Mouse (Mus musculus): ENCODE measurements around the gene Tmbim1. TPM values are rescaled to one million over a fixed set of nuclear protein-coding genes. Genes with fewer than 3 reads are reported as not detected.

Gene Tmbim1
- polyA plus RNA-seq, 1 experiment from 2014 or later: 105 TPM

DNA sequence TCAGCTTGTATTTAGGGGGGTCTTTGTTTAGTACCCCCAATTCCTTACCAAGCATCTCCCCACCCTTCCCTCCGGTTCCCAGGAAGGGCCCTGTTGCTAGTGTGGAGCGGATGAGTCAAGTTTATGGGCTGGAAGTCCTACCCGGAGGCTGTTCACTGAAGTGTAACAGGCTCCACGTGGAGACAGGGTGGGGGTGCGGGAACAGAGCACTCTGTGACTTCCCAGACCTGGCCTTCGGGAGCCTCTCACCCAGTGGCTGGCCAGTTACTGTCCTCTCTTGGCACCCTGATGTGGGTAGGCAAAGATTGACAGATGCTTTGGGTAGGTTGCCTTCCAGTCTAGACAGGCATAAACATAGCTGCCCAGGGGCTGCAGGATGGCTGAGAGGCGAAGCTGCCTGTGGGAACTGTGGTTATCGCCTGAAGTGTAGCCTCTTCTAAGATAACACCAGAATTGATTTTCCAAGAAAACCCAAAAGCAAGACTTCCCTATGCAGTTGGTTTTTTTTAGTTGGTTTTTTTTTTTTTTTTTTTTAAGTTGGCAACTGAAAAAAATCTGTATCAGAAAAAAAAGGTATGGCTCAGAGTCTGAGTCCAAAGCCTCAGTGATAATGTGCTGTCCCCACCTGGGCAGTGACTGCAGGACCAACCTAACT is 27.4 kb downstream of the Tmbim1 start:
- Histone ChIP-seq H3K4me2 (ENCODE audit: low read depth, low read length) (no peak overlapping the region), H3K4me1 (ENCODE audit: control insufficient read depth, insufficient read depth, low read length) (peaks cover 19% of the 10 kb centered on the region), H3K36me3 (ENCODE audit: control insufficient read depth, insufficient read depth, low read length) (peaks cover 20% of the 10 kb centered on the region), H3K9me3 (replicated peaks; ENCODE audit: control insufficient read depth, low read length) (no peaks in the 10 kb centered on the region), H3K9ac (ENCODE audit: low read length) (no peak overlapping the region), H3K27ac (ENCODE audit: low read length) (no peak overlapping the region), H3K4me3 (replicated peaks; ENCODE audit: low read length) (no peak overlapping the region), H3K27me3 (ENCODE audit: control insufficient read depth, insufficient read depth, low read length) (no peaks in the 10 kb centered on the region)
- 58% methylated on average over 8 of the region's 8 CpGs for WGBS
- no peak for ATAC-seq (ENCODE audit: insufficient read depth, low FRiP score)

GRCm38 (mm10) chr1:74277041-74277440 is 28.4 kb downstream of the Tmbim1 start:
- Histone ChIP-seq H3K4me2 (ENCODE audit: low read depth, low read length) (no peak overlapping the region), H3K36me3 (ENCODE audit: control insufficient read depth, insufficient read depth, low read length) (peaks cover 16% of the 10 kb centered on the region), H3K4me3 (replicated peaks; ENCODE audit: low read length) (no peak overlapping the region), H3K27ac (ENCODE audit: low read length) (no peak overlapping the region), H3K4me1 (ENCODE audit: control insufficient read depth, insufficient read depth, low read length) (peaks cover 15% of the 10 kb centered on the region; the same call in 1 of the 2 replicates), H3K27me3 (ENCODE audit: control insufficient read depth, insufficient read depth, low read length) (no peaks in the 10 kb centered on the region), H3K9ac (ENCODE audit: low read length) (no peak overlapping the region), H3K9me3 (replicated peaks; ENCODE audit: control insufficient read depth, low read length) (no peaks in the 10 kb centered on the region)
- 67% methylated on average over 6 of the region's 6 CpGs for WGBS
- ATAC-seq (ENCODE audit: insufficient read depth, low FRiP score): no peak

- Histone ChIP-seq H3K9me3 (replicated peaks; ENCODE audit: control insufficient read depth, low read length) (no peaks in the 10 kb centered on the region), H3K9ac (ENCODE audit: low read length) (no peak overlapping the region; the same call in 1 of the 2 replicates), H3K27me3 (ENCODE audit: control insufficient read depth, insufficient read depth, low read length) (no peaks in the 10 kb centered on the region), H3K27ac (ENCODE audit: low read length) (peak overlapping the region; percentile 66), H3K4me2 (ENCODE audit: low read depth, low read length) (peak overlapping the region; percentile 22), H3K36me3 (ENCODE audit: control insufficient read depth, insufficient read depth, low read length) (peaks cover 2% of the 10 kb centered on the region; the same call in 1 of the 2 replicates), H3K4me3 (replicated peaks; ENCODE audit: low read length) (no peak overlapping the region), H3K4me1 (ENCODE audit: control insufficient read depth, insufficient read depth, low read length) (peaks cover 17% of the 10 kb centered on the region; the same call in 1 of the 2 replicates)
- 22% methylated on average over 9 of the region's 9 CpGs for WGBS
- peak; percentile 79 for ATAC-seq (ENCODE audit: insufficient read depth, low FRiP score)
Observed at GRCm38 (mm10) chr1:74275015-74275414, 30.4 kb downstream of the Tmbim1 start.

DNA sequence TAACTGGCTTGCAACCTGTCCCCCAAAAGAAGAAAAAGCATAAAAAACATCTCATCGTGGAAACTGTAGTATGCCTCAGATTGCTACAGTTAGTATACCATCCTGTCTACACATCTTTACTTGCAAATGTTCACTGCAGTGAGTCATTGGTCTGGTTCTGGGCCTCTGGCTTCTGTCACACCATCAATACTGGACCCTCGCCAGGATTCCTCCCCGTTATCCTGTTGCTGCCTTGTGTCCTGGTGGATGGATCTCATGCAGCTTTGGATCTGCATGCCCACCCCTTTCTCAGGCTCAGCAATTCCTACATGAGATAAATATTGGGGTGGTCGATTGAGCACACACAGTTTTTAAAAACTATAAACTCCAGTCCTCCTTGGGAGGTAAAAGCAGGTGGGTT is 33.8 kb downstream of the Tmbim1 start:
- Histone ChIP-seq H3K36me3 (ENCODE audit: control insufficient read depth, insufficient read depth, low read length) (peaks cover 19% of the 10 kb centered on the region), H3K27me3 (ENCODE audit: control insufficient read depth, insufficient read depth, low read length) (no peaks in the 10 kb centered on the region), H3K9ac (ENCODE audit: low read length) (no peak overlapping the region), H3K4me3 (replicated peaks; ENCODE audit: low read length) (no peak overlapping the region), H3K4me1 (ENCODE audit: control insufficient read depth, insufficient read depth, low read length) (peaks cover 17% of the 10 kb centered on the region; the same call in 1 of the 2 replicates), H3K27ac (ENCODE audit: low read length) (no peak overlapping the region), H3K9me3 (replicated peaks; ENCODE audit: control insufficient read depth, low read length) (no peaks in the 10 kb centered on the region), H3K4me2 (ENCODE audit: low read depth, low read length) (no peak overlapping the region)
- 46% methylated on average over 4 of the region's 4 CpGs for WGBS
- no peak for ATAC-seq (ENCODE audit: insufficient read depth, low FRiP score)

GRCm38 (mm10) chr1:74268750-74269149 is 36.7 kb downstream of the Tmbim1 start:
- WGBS: 84% methylated on average over 8 of the region's 8 CpGs
- H3K27ac ChIP-seq (ENCODE audit: low read length): no peak overlapping the region
- peaks cover 41% of the 10 kb centered on the region for H3K36me3 ChIP-seq (ENCODE audit: control insufficient read depth, insufficient read depth, low read length)
- no peaks in the 10 kb centered on the region for H3K27me3 ChIP-seq (ENCODE audit: control insufficient read depth, insufficient read depth, low read length)
- peaks cover 2% of the 10 kb centered on the region; the same call in 1 of the 2 replicates for H3K4me1 ChIP-seq (ENCODE audit: control insufficient read depth, insufficient read depth, low read length)
- ATAC-seq (ENCODE audit: insufficient read depth, low FRiP score): no peak
- no peak overlapping the region for H3K4me2 ChIP-seq (ENCODE audit: low read depth, low read length)
- no peak overlapping the region for H3K4me3 ChIP-seq (replicated peaks; ENCODE audit: low read length)
- no peak overlapping the region for H3K9ac ChIP-seq (ENCODE audit: low read length)
- no peaks in the 10 kb centered on the region for H3K9me3 ChIP-seq (replicated peaks; ENCODE audit: control insufficient read depth, low read length)

DNA sequence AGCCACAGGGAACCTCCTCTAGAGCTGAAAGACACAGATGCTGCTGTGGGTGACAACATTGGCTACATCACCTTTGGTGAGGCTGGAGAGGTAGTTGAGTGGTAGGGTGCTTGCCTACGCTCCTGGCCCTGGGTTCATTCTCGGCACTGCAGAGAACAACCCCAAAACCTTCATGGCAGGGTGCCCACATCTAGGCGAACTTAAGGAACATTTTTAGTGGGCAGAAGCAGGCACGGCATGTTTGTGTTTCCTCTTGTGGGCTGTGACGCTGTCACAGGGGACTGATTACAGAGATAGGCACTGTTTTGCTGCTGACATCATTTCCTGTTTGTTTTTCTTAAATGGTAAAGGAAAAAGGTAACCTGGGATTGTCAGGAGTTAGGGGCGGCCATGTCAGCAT is 42.9 kb downstream of the Tmbim1 start:
- Histone ChIP-seq H3K27me3 (ENCODE audit: control insufficient read depth, insufficient read depth, low read length) (no peaks in the 10 kb centered on the region), H3K9ac (ENCODE audit: low read length) (no peak overlapping the region), H3K9me3 (replicated peaks; ENCODE audit: control insufficient read depth, low read length) (no peaks in the 10 kb centered on the region), H3K27ac (ENCODE audit: low read length) (no peak overlapping the region), H3K4me2 (ENCODE audit: low read depth, low read length) (no peak overlapping the region), H3K4me1 (ENCODE audit: control insufficient read depth, insufficient read depth, low read length) (no peaks in the 10 kb centered on the region), H3K36me3 (ENCODE audit: control insufficient read depth, insufficient read depth, low read length) (peaks cover 47% of the 10 kb centered on the region), H3K4me3 (replicated peaks; ENCODE audit: low read length) (no peak overlapping the region)
- ATAC-seq (ENCODE audit: insufficient read depth, low FRiP score): no peak
- 87% methylated on average over 6 of the region's 6 CpGs for WGBS

DNA sequence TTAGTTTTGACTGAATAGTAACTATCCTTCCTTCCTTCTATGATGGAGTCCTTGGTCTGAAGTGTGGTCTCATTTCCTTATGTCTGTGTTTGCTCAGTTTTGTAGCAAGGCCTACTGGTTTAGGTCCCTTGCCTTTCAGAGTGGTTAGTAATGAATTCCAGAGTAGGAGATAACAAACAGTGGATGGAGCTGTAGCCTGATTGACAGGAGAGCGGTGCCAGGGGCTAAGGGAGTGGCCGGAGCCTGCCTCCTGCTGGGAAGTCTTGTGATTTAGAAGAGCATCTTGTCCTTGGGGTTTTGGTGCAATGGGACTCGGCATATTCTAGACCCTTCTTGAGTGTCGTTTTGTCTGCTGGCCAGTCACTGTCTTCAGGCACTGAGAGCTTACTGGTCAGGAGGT is 48.6 kb downstream of the Tmbim1 start:
- H3K27ac ChIP-seq (ENCODE audit: low read length): no peak overlapping the region; the same call in 1 of the 2 replicates

DNA sequence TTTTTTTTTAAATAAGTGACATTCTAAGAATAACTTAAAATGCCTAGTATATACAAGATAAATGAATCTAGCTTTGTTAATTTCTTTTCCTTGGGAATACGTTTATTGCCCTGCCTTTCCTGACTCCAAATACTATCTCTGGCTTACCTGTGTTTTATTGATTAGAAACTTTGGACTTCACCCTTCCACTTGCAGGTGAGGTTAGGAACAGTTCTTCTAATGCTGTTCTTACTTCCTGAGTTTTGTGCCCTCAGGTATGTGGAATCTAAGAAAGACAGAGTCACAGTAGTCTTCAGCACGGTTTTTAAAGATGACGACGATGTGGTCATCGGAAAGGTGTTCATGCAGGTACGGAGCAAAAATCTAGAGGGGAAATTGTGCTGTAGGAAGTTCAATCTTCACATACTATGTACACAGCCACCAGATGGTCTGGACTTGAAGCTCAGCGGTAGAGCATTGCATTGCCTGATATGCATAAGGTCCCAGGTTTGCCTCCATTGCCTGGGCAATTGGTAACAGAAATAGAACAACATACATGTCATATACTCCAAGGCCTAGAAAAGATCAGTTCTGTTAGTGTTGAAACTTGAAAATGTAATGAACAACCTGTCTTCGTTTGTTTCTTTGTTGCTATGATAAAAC is 49.6 kb downstream of the Tmbim1 start:
- 89% methylated on average over 8 of the region's 8 CpGs for WGBS

More for the DNA sequence above, 48.6 kb downstream of the Tmbim1 start:
- H3K9ac ChIP-seq (ENCODE audit: low read length): no peak overlapping the region
- H3K36me3 ChIP-seq (ENCODE audit: control insufficient read depth, insufficient read depth, low read length): peaks cover 23% of the 10 kb centered on the region; the same call in 1 of the 2 replicates
- no peak overlapping the region for H3K4me3 ChIP-seq (replicated peaks; ENCODE audit: low read length)
- no peak overlapping the region for H3K4me2 ChIP-seq (ENCODE audit: low read depth, low read length)
- no peaks in the 10 kb centered on the region for H3K9me3 ChIP-seq (replicated peaks; ENCODE audit: control insufficient read depth, low read length)
- 80% methylated on average over 4 of the region's 4 CpGs for WGBS
- H3K27me3 ChIP-seq (ENCODE audit: control insufficient read depth, insufficient read depth, low read length): no peaks in the 10 kb centered on the region
- no peaks in the 10 kb centered on the region for H3K4me1 ChIP-seq (ENCODE audit: control insufficient read depth, insufficient read depth, low read length)
- 0 out of 2 replicates have a peak, but pooled peaks have one; percentile 25 for ATAC-seq (ENCODE audit: insufficient read depth, low FRiP score)

GRCm38 (mm10) chr1:74250096-74250495 is 55.3 kb downstream of the Tmbim1 start:
- Histone ChIP-seq H3K9ac (ENCODE audit: low read length) (no peak overlapping the region), H3K4me3 (replicated peaks; ENCODE audit: low read length) (no peak overlapping the region), H3K36me3 (ENCODE audit: control insufficient read depth, insufficient read depth, low read length) (peaks cover 39% of the 10 kb centered on the region), H3K27me3 (ENCODE audit: control insufficient read depth, insufficient read depth, low read length) (no peaks in the 10 kb centered on the region), H3K4me2 (ENCODE audit: low read depth, low read length) (0 out of 2 replicates have a peak overlapping the region, but pooled peaks have one; percentile 7), H3K9me3 (replicated peaks; ENCODE audit: control insufficient read depth, low read length) (no peaks in the 10 kb centered on the region), H3K4me1 (ENCODE audit: control insufficient read depth, insufficient read depth, low read length) (peaks cover 18% of the 10 kb centered on the region), H3K27ac (ENCODE audit: low read length) (peak overlapping the region; percentile 79)
- no peak for ATAC-seq (ENCODE audit: insufficient read depth, low FRiP score)
- WGBS: 82% methylated on average over 4 of the region's 4 CpGs

More for the DNA sequence above, 49.6 kb downstream of the Tmbim1 start:
- Histone ChIP-seq H3K4me3 (replicated peaks; ENCODE audit: low read length) (no peak overlapping the region), H3K9me3 (replicated peaks; ENCODE audit: control insufficient read depth, low read length) (no peaks in the 10 kb centered on the region), H3K9ac (ENCODE audit: low read length) (no peak overlapping the region), H3K36me3 (ENCODE audit: control insufficient read depth, insufficient read depth, low read length) (peaks cover 33% of the 10 kb centered on the region; the same call in 1 of the 2 replicates), H3K4me2 (ENCODE audit: low read depth, low read length) (no peak overlapping the region), H3K27ac (ENCODE audit: low read length) (no peak overlapping the region; the same call in 1 of the 2 replicates), H3K4me1 (ENCODE audit: control insufficient read depth, insufficient read depth, low read length) (no peaks in the 10 kb centered on the region; the same call in 1 of the 2 replicates), H3K27me3 (ENCODE audit: control insufficient read depth, insufficient read depth, low read length) (no peaks in the 10 kb centered on the region)
- no peak for ATAC-seq (ENCODE audit: insufficient read depth, low FRiP score)
